ENCODE assay signal across 8 mouse cellular contexts in genomic region chrX:8205551-8205950, GRCm38 (mm10). TPM values are rescaled to one million over a fixed set of nuclear protein-coding genes. Genes with fewer than 3 reads are reported as not detected.
DNase-seq lines count a peak whose midpoint lies in the region; ATAC-seq and TF ChIP-seq lines count a peak whose summit lies in the region.

No protein-coding gene starts in this region.

- H3K27me3 ChIP-seq in lung, embryonic 14.5 days (ENCODE audit: insufficient read depth, low read length): no peaks in the 10 kb centered on the region
- no peaks in the 10 kb centered on the region for H3K27me3 ChIP-seq in intestine, embryonic 14.5 days (replicated peaks; ENCODE audit: control insufficient read depth, insufficient read depth, low read length)
- no peaks in the 10 kb centered on the region for H3K27me3 ChIP-seq in neural tube, embryonic 13.5 days

- DNase-seq in lung, embryonic 14.5 days: no peak
- DNase-seq in lung, adult 2 months: no peak
- peak; percentile 86 to 87 for DNase-seq in cerebellum, postnatal 36 days
- DNase-seq in intestine, embryonic 14.5 days (ENCODE audit: low spot score): no peak
- DNase-seq in thymus, postnatal 14 days: no peak
- DNase-seq in thymus, postnatal 10 days (ENCODE audit: low spot score in 2 of 2): no peak
- DNase-seq in adrenal gland, adult 2 months: no peak

- H3K9me3 ChIP-seq in lung, embryonic 14.5 days (ENCODE audit: low read depth, low read length): no peaks in the 10 kb centered on the region
- no peaks in the 10 kb centered on the region for H3K9me3 ChIP-seq in intestine, embryonic 14.5 days (ENCODE audit: control insufficient read depth, low read length)
- H3K9me3 ChIP-seq in neural tube, embryonic 13.5 days: no peaks in the 10 kb centered on the region

- H3K4me1 ChIP-seq in lung, embryonic 14.5 days (ENCODE audit: insufficient read depth): no peaks in the 10 kb centered on the region
- peaks cover 2% of the 10 kb centered on the region; the same call in 1 of the 2 replicates for H3K4me1 ChIP-seq in lung, adult 2 months (ENCODE audit: control insufficient read depth, insufficient read depth, low read length)
- no peaks in the 10 kb centered on the region for H3K4me1 ChIP-seq in intestine, embryonic 14.5 days (replicated peaks; ENCODE audit: control insufficient read depth, insufficient read depth, low read length)
- H3K4me1 ChIP-seq in neural tube, embryonic 13.5 days (replicated peaks): peaks cover 5% of the 10 kb centered on the region

- peak overlapping the region; percentile 49 for H3K4me3 ChIP-seq in lung, embryonic 14.5 days (ENCODE audit: low read depth, low read length)
- H3K4me3 ChIP-seq in lung, adult 2 months (replicated peaks; ENCODE audit: extremely low read depth, low read depth, low read length): no peak overlapping the region
- H3K4me3 ChIP-seq in intestine, embryonic 14.5 days (ENCODE audit: low read depth, low read length): peak overlapping the region; percentile 49; the same call in 1 of the 2 replicates
- H3K4me3 ChIP-seq in neural tube, embryonic 13.5 days: peak overlapping the region; percentile 52

- H3K36me3 ChIP-seq in lung, embryonic 14.5 days (ENCODE audit: insufficient read depth): no peaks in the 10 kb centered on the region
- no peaks in the 10 kb centered on the region for H3K36me3 ChIP-seq in intestine, embryonic 14.5 days (ENCODE audit: control insufficient read depth, insufficient read depth, low read length)
- H3K36me3 ChIP-seq in neural tube, embryonic 13.5 days: 0 out of 2 replicates have a peak, but pooled peaks cover 6% of the 10 kb centered on the region

- TF ChIP-seq POLR2A in lung, adult 2 months (IDR thresholded peaks at IDR 0.05; ENCODE audit: borderline replicate concordance, extremely low read depth, low read depth, low read length): no peak

- no peak for TF ChIP-seq CTCF in lung, embryonic 14.5 days (IDR thresholded peaks at IDR 0.05; ENCODE audit: low read depth)
- no peak for TF ChIP-seq CTCF in lung, adult 2 months (IDR thresholded peaks at IDR 0.05; ENCODE audit: insufficient read depth, low read length)

- ATAC-seq in lung, embryonic 14.5 days (ENCODE audit: insufficient read depth): no peak
- ATAC-seq in intestine, embryonic 14.5 days (replicated peaks; ENCODE audit: low FRiP score, low TSS enrichment, low read depth): no peak
- peak; percentile 23; the same call in 1 of the 2 replicates for ATAC-seq in neural tube, embryonic 13.5 days (ENCODE audit: low read depth)

- WGBS in lung, embryonic 14.5 days: 36% methylated on average over 7 of the region's 7 CpGs
- WGBS in lung, adult 2 months: 50% methylated on average over 7 of the region's 7 CpGs
- WGBS in intestine, embryonic 14.5 days: 35% methylated on average over 7 of the region's 7 CpGs
- 41% methylated on average over 7 of the region's 7 CpGs for WGBS in neural tube, embryonic 13.5 days

- 0 out of 2 replicates have a peak overlapping the region, but pooled peaks have one; percentile 60 for H3K9ac ChIP-seq in lung, embryonic 14.5 days
- no peak overlapping the region; the same call in 1 of the 2 replicates for H3K9ac ChIP-seq in intestine, embryonic 14.5 days (ENCODE audit: low read length)
- H3K9ac ChIP-seq in neural tube, embryonic 13.5 days: peak overlapping the region; percentile 77

- no peak overlapping the region for H3K27ac ChIP-seq in lung, embryonic 14.5 days (ENCODE audit: low read depth)
- no peak overlapping the region for H3K27ac ChIP-seq in intestine, embryonic 14.5 days (ENCODE audit: low read depth)
- H3K27ac ChIP-seq in neural tube, embryonic 13.5 days (replicated peaks): no peak overlapping the region

- peak overlapping the region; percentile 67 for H3K4me2 ChIP-seq in lung, embryonic 14.5 days
- H3K4me2 ChIP-seq in intestine, embryonic 14.5 days (ENCODE audit: low read length): peak overlapping the region; percentile 62
- peak overlapping the region; percentile 60 for H3K4me2 ChIP-seq in neural tube, embryonic 13.5 days

RNA-seq across cellular contexts. Expression of gene Porcn, which starts 0.8 kb away (rescaled TPM):
- 10.4 and 10.6 TPM in 2 replicates for polyA plus RNA-seq in lung, embryonic 14.5 days (2014; fragmentation: Nextera tagmentation; extraction: Ambion mirVana)
- polyA plus RNA-seq in lung, adult 2 months (2012; rRNA removed): 79.5 and 86.0 TPM in 2 replicates
- 8.9 and 9.2 TPM in 2 replicates for polyA plus RNA-seq in intestine, embryonic 14.5 days (2014; fragmentation: Nextera tagmentation; extraction: Ambion mirVana)
- polyA plus RNA-seq in neural tube, embryonic 13.5 days (2015; fragmentation: Nextera tagmentation; extraction: Ambion mirVana): 40.9 and 47.3 TPM in 2 replicates
- 1 to 10 TPM; 7.1 to 8.7 TPM for total RNA-seq in adrenal gland, adult 2 months (2021)
- polyA plus RNA-seq in adrenal gland, adult 2 months (2012; rRNA removed): 38.0 and 43.0 TPM in 2 replicates

RNA-seq across cellular contexts. Expression of gene Ebp, which starts 12.2 kb away (rescaled TPM):
- polyA plus RNA-seq in lung, embryonic 14.5 days (2014; fragmentation: Nextera tagmentation; extraction: Ambion mirVana): 29.5 and 30.5 TPM in 2 replicates
- 104 and 106 TPM in 2 replicates for polyA plus RNA-seq in lung, adult 2 months (2012; rRNA removed)
- polyA plus RNA-seq in intestine, embryonic 14.5 days (2014; fragmentation: Nextera tagmentation; extraction: Ambion mirVana): 59.6 and 69.7 TPM in 2 replicates
- 27.2 and 35.5 TPM in 2 replicates for polyA plus RNA-seq in neural tube, embryonic 13.5 days (2015; fragmentation: Nextera tagmentation; extraction: Ambion mirVana)
- total RNA-seq in adrenal gland, adult 2 months (2021): 100 to 1,000 TPM in 1 of 2 experiments, 10 to 100 TPM in 1; 55.1 to 112 TPM
- polyA plus RNA-seq in adrenal gland, adult 2 months (2012; rRNA removed): 170 and 218 TPM in 2 replicates

RNA-seq across cellular contexts. Expression of gene Tbc1d25, which starts 29.6 kb away (rescaled TPM):
- polyA plus RNA-seq in lung, embryonic 14.5 days (2014; fragmentation: Nextera tagmentation; extraction: Ambion mirVana): 12.4 and 12.6 TPM in 2 replicates
- 16.6 and 21.0 TPM in 2 replicates for polyA plus RNA-seq in lung, adult 2 months (2012; rRNA removed)
- polyA plus RNA-seq in intestine, embryonic 14.5 days (2014; fragmentation: Nextera tagmentation; extraction: Ambion mirVana): 13.2 and 14.3 TPM in 2 replicates
- 20.5 and 21.2 TPM in 2 replicates for polyA plus RNA-seq in neural tube, embryonic 13.5 days (2015; fragmentation: Nextera tagmentation; extraction: Ambion mirVana)
- 1 to 10 TPM; 8.8 to 9.6 TPM for total RNA-seq in adrenal gland, adult 2 months (2021)
- polyA plus RNA-seq in adrenal gland, adult 2 months (2012; rRNA removed): 11.1 and 12.9 TPM in 2 replicates

RNA-seq across cellular contexts. Expression of gene Ftsj1, which starts 46.7 kb away (rescaled TPM):
- 52.9 and 53.7 TPM in 2 replicates for polyA plus RNA-seq in lung, embryonic 14.5 days (2014; fragmentation: Nextera tagmentation; extraction: Ambion mirVana)
- polyA plus RNA-seq in lung, adult 2 months (2012; rRNA removed): 26.3 and 33.1 TPM in 2 replicates
- polyA plus RNA-seq in intestine, embryonic 14.5 days (2014; fragmentation: Nextera tagmentation; extraction: Ambion mirVana): 39.3 and 39.5 TPM in 2 replicates
- 45.5 and 49.2 TPM in 2 replicates for polyA plus RNA-seq in neural tube, embryonic 13.5 days (2015; fragmentation: Nextera tagmentation; extraction: Ambion mirVana)
- 10 to 100 TPM; 21.7 to 23.5 TPM for total RNA-seq in adrenal gland, adult 2 months (2021)
- 26.1 and 37.8 TPM in 2 replicates for polyA plus RNA-seq in adrenal gland, adult 2 months (2012; rRNA removed)

RNA-seq across cellular contexts. Expression of gene Rbm3, which starts 59.9 kb away (rescaled TPM):
- 589 and 659 TPM in 2 replicates for polyA plus RNA-seq in lung, embryonic 14.5 days (2014; fragmentation: Nextera tagmentation; extraction: Ambion mirVana)
- polyA plus RNA-seq in lung, adult 2 months (2012; rRNA removed): 60.2 and 92.3 TPM in 2 replicates
- 537 and 553 TPM in 2 replicates for polyA plus RNA-seq in intestine, embryonic 14.5 days (2014; fragmentation: Nextera tagmentation; extraction: Ambion mirVana)
- polyA plus RNA-seq in neural tube, embryonic 13.5 days (2015; fragmentation: Nextera tagmentation; extraction: Ambion mirVana): 336 and 349 TPM in 2 replicates
- total RNA-seq in adrenal gland, adult 2 months (2021): 100 to 1,000 TPM in 1 of 2 experiments, 10 to 100 TPM in 1; 54.5 to 106 TPM
- polyA plus RNA-seq in adrenal gland, adult 2 months (2012; rRNA removed): 28.5 and 30.7 TPM in 2 replicates

Comparison
In these comparisons a context has a peak if more than half of its experiments do, and no peak if none do; other contexts are left out.
1. DNase-seq: peak in cerebellum, postnatal 36 days (2 of 2); none in lung, embryonic 14.5 days (single experiment), lung, adult 2 months (single experiment), intestine, embryonic 14.5 days (single experiment), thymus, postnatal 14 days (single experiment), thymus, postnatal 10 days (0 of 2) and adrenal gland, adult 2 months (single experiment).
2. Peak in every context shown above with its lines, with median percentiles within 50 percentile points of each other: H3K4me2 ChIP-seq.